Mouse (Mus musculus): ENCODE data around the gene Dnm3. TPM values are rescaled to one million over a fixed set of nuclear protein-coding genes. Genes with fewer than 3 reads are reported as not detected.

Gene Dnm3
- polyA plus RNA-seq, 1 experiment from 2014 or later = 6.5 TPM

GRCm38 (mm10) chr1:161957964-161958950, 519.6 kb downstream of the Dnm3 start:
- 75% methylated on average over 19 of the region's 19 CpGs for WGBS
- Histone ChIP-seq H3K27me3 (ENCODE audit: control insufficient read depth, insufficient read depth, low read length) (no peaks in the 10 kb centered on the region), H3K4me3 (ENCODE audit: low read length) (no peak overlapping the region), H3K4me2 (replicated peaks; ENCODE audit: low read depth, low read length) (no peak overlapping the region), H3K9me3 (ENCODE audit: control insufficient read depth, low read length) (no peaks in the 10 kb centered on the region), H3K27ac (ENCODE audit: low read depth, low read length) (no peak overlapping the region), H3K4me1 (ENCODE audit: control insufficient read depth, insufficient read depth, low read length) (peaks cover 3% of the 10 kb centered on the region; the same call in 1 of the 2 replicates), H3K36me3 (ENCODE audit: control insufficient read depth, insufficient read depth, low read length) (no peaks in the 10 kb centered on the region), H3K9ac (ENCODE audit: low read depth, low read length) (no peak overlapping the region)
- ATAC-seq (ENCODE audit: low FRiP score, low TSS enrichment) = no peak

GRCm38 (mm10) chr1:161955846-161956245, 522.0 kb downstream of the Dnm3 start:
- H3K27ac ChIP-seq (ENCODE audit: low read depth, low read length) = no peak overlapping the region
- no peak for ATAC-seq (ENCODE audit: low FRiP score, low TSS enrichment)
- H3K4me3 ChIP-seq (ENCODE audit: low read length) = no peak overlapping the region
- no peak overlapping the region for H3K9ac ChIP-seq (ENCODE audit: low read depth, low read length)
- H3K9me3 ChIP-seq (ENCODE audit: control insufficient read depth, low read length) = no peaks in the 10 kb centered on the region
- H3K27me3 ChIP-seq (ENCODE audit: control insufficient read depth, insufficient read depth, low read length) = no peaks in the 10 kb centered on the region
- H3K36me3 ChIP-seq (ENCODE audit: control insufficient read depth, insufficient read depth, low read length) = no peaks in the 10 kb centered on the region
- WGBS = 69% methylated on average over 5 of the region's 5 CpGs
- no peak overlapping the region for H3K4me2 ChIP-seq (replicated peaks; ENCODE audit: low read depth, low read length)
- no peaks in the 10 kb centered on the region for H3K4me1 ChIP-seq (ENCODE audit: control insufficient read depth, insufficient read depth, low read length)

GRCm38 (mm10) chr1:161952599-161952998, 525.2 kb downstream of the Dnm3 start:
- peak; percentile 95 for ATAC-seq (ENCODE audit: low FRiP score, low TSS enrichment)
- H3K27ac ChIP-seq (ENCODE audit: low read depth, low read length) = no peak overlapping the region
- 9% methylated on average over 1 of the region's 1 CpGs for WGBS

GRCm38 (mm10) chr1:161951009-161951779, 526.6 kb downstream of the Dnm3 start:
- Histone ChIP-seq H3K4me3 (ENCODE audit: low read length) (no peak overlapping the region), H3K9ac (ENCODE audit: low read depth, low read length) (no peak overlapping the region), H3K27ac (ENCODE audit: low read depth, low read length) (no peak overlapping the region), H3K9me3 (ENCODE audit: control insufficient read depth, low read length) (no peaks in the 10 kb centered on the region), H3K4me2 (replicated peaks; ENCODE audit: low read depth, low read length) (no peak overlapping the region), H3K4me1 (ENCODE audit: control insufficient read depth, insufficient read depth, low read length) (no peaks in the 10 kb centered on the region), H3K36me3 (ENCODE audit: control insufficient read depth, insufficient read depth, low read length) (no peaks in the 10 kb centered on the region), H3K27me3 (ENCODE audit: control insufficient read depth, insufficient read depth, low read length) (no peaks in the 10 kb centered on the region)
- WGBS = 74% methylated on average over 5 of the region's 5 CpGs
- ATAC-seq (ENCODE audit: low FRiP score, low TSS enrichment) = no peak

More at GRCm38 (mm10) chr1:161952599-161952998, 525.2 kb downstream of the Dnm3 start:
- Histone ChIP-seq H3K36me3 (ENCODE audit: control insufficient read depth, insufficient read depth, low read length) (no peaks in the 10 kb centered on the region), H3K27me3 (ENCODE audit: control insufficient read depth, insufficient read depth, low read length) (no peaks in the 10 kb centered on the region), H3K9ac (ENCODE audit: low read depth, low read length) (no peak overlapping the region), H3K9me3 (ENCODE audit: control insufficient read depth, low read length) (no peaks in the 10 kb centered on the region), H3K4me3 (ENCODE audit: low read length) (no peak overlapping the region), H3K4me2 (replicated peaks; ENCODE audit: low read depth, low read length) (no peak overlapping the region), H3K4me1 (ENCODE audit: control insufficient read depth, insufficient read depth, low read length) (no peaks in the 10 kb centered on the region)

GRCm38 (mm10) chr1:161942082-161942481, 535.8 kb downstream of the Dnm3 start:
- no peak for ATAC-seq (ENCODE audit: low FRiP score, low TSS enrichment)
- no peaks in the 10 kb centered on the region for H3K27me3 ChIP-seq (ENCODE audit: control insufficient read depth, insufficient read depth, low read length)
- no peaks in the 10 kb centered on the region for H3K9me3 ChIP-seq (ENCODE audit: control insufficient read depth, low read length)
- H3K9ac ChIP-seq (ENCODE audit: low read depth, low read length) = no peak overlapping the region
- H3K4me3 ChIP-seq (ENCODE audit: low read length) = no peak overlapping the region
- 87% methylated on average over 2 of the region's 2 CpGs for WGBS
- no peak overlapping the region for H3K4me2 ChIP-seq (replicated peaks; ENCODE audit: low read depth, low read length)
- no peak overlapping the region for H3K27ac ChIP-seq (ENCODE audit: low read depth, low read length)
- no peaks in the 10 kb centered on the region for H3K4me1 ChIP-seq (ENCODE audit: control insufficient read depth, insufficient read depth, low read length)
- no peaks in the 10 kb centered on the region for H3K36me3 ChIP-seq (ENCODE audit: control insufficient read depth, insufficient read depth, low read length)

MicroRNA genes within 50 kb of the gene (microRNA counts, 519-probe panel; counts per million panel counts)
- microRNA mmu-miR-199a-3p = 9,854 counts per million, percentile 98 among the panel's probes with 10 or more counts
- microRNA mmu-miR-199a-5p = 8,714 counts per million, percentile 90 among the panel's probes with 10 or more counts
- microRNA mmu-miR-214 = 4,343 counts per million, percentile 28 among the panel's probes with 10 or more counts

Small RNA genes within 50 kb of the gene (microRNA-seq; reads per million reads assigned to microRNA genes)
- 84.4 reads per million, percentile 51 among the genes with 10 or more reads in this experiment for gene Mir199a-2
- gene Mir214 = 7,090 reads per million, percentile 93 among the genes with 10 or more reads in this experiment

Other genes starting within 250 kb of the Dnm3 start
- 9.8 and 19.3 TPM in 2 replicates for gene Mettl13, start 70.5 kb upstream of the Dnm3 start, polyA plus RNA-seq (2014; fragmentation: Nextera tagmentation; extraction: Ambion mirVana)
- 53.6 and 55.5 TPM in 2 replicates for gene Vamp4, start 92.5 kb upstream of the Dnm3 start, polyA plus RNA-seq (2014; fragmentation: Nextera tagmentation; extraction: Ambion mirVana)
- gene Myoc, start 161.1 kb upstream of the Dnm3 start, polyA plus RNA-seq (2014; fragmentation: Nextera tagmentation; extraction: Ambion mirVana) = not detected in 2 replicates
- gene Myocos, start 180.2 kb upstream of the Dnm3 start, polyA plus RNA-seq (2014; fragmentation: Nextera tagmentation; extraction: Ambion mirVana) = not detected in 2 replicates

Measured in kidney, embryonic 14.5 days (tissue).